Mouse (Mus musculus) gastrocnemius, adult 8-10 months (tissue): ENCODE measurements around the gene Insr. TPM values are rescaled to one million over a fixed set of nuclear protein-coding genes. Genes with fewer than 3 reads are reported as not detected.

Experiments
- DNase-seq, 2 experiments: peaks; one replicate each; pipeline ENCODE4 v3.0.0; 2022; ENCODE audit warnings: low spot score in 2 of 2
- total RNA-seq, 4 experiments: library from RNA; stranded (reverse); gene quantifications; 2 replicates each; pipeline ENCODE4 v1.2.4; 2022

The Insr gene
- total RNA-seq, 4 experiments from 2014 or later: 60.4 to 66.9 (median 64.0) TPM

- no peak for DNase-seq
Observed at GRCm38 (mm10) chr8:3276009-3276408, 3.4 kb downstream of the Insr start.

DNA sequence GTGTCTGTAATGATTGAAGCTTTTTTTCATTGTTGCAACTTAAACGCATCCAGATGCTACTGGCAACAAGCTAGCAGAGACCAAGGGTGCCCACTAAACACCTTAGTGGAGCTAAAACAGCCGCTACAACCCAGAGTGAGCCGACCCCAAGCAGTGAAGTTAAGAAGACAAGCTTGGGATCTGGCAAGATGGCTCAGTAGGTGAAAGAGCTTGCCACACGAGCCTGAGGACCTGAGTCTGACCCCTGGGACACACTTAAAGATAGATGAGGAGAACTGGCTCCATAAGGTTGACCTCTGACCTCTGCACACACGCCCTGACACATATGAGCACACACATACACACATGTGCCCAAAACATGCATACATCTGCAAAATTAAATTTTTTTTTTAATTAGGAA, 4.2 kb downstream of the Insr start:
- DNase-seq: no peak

DNA sequence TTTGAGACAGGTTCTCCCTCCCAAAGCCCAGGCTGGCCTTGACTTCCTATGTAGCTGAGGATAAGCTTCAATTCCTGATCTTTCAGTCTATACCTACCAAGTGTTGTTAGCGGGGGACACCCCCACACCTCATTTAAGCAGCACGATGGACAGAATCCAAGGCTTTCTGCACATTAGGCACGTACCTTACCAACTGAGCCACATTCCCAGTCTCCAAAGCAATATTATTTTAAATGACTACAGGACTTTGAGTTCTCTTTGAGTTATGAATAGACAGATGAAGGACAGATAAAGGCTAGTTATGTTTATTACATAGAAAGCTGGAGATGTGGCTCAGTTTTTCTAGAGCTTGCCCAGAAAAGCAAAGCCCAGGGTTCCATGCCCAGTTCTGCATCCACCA, 5.6 kb downstream of the Insr start:
- no peak for DNase-seq

DNA sequence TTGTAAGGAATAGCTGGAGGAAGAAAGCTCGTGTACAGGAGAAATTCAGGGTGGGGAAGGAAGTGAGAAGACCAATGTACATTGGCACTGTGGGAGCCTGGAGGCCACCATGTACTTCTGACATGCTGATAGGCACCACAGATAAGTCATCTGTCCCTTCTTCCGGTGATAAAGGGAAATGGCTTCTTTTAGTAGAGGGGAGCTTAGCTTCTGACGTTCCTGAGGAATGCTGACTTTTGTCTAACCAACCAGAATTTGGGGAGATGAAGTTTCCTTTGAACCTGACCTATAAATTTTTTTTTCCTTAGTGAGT, 12.0 kb downstream of the Insr start:
- no peak for DNase-seq

- no peak for DNase-seq
Observed at GRCm38 (mm10) chr8:3266686-3267448, 12.6 kb downstream of the Insr start.

GRCm38 (mm10) chr8:3265182-3265581, 14.2 kb downstream of the Insr start:
- no peak for DNase-seq

DNA sequence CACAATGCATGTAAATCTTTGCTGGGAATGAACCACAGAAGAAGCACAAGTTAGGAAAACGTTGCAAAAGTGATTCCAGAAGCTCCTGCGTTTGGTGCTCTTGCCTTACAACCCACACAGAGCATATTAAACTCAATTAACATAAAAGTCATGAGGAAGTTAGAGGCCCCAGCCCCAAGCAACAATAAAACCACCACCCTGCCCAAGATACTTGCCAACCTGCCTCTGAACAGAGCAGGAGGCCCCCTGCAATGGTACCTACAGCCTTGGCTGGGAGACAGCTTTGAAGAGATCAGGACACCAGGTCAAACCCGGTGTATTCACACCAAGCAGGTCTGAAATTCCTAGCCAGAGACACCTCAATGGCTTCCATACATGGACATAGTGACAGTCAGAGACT, 16.6 kb downstream of the Insr start:
- no peak for DNase-seq

GRCm38 (mm10) chr8:3261101-3261500, 18.3 kb downstream of the Insr start:
- no peak for DNase-seq

DNA sequence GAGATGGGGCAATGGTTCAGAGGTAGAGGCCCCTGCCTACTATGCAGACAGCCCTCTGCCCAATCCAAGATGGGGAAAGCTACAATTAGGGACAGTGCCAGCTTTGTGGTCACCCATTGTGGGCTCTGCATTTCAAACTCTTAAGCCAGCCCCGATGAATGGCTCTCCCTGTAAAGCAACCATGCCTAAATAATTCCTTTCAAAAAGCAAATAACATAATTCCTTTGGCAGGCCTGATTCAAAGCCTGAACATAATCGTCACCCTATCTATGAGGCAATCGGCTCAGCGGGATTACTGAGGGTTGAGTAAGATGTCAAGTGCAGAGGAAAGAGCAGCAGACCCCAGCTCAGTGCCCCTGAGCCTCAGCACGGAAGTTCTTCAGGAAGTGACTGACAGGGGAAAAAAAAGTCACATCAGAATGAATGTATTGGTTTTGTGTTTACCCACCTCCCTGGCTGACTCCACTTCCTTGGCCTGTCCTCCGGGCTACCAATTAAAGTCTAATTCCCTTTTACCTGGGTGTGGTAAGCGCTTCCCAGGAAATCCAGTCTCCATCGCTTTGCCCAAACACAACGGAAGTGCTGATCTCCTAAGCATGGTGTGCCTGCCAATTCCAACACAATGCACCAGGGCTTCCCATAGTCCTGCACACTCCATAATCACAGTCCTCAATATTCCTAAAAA, 19.1 kb downstream of the Insr start:
- DNase-seq: no peak

DNA sequence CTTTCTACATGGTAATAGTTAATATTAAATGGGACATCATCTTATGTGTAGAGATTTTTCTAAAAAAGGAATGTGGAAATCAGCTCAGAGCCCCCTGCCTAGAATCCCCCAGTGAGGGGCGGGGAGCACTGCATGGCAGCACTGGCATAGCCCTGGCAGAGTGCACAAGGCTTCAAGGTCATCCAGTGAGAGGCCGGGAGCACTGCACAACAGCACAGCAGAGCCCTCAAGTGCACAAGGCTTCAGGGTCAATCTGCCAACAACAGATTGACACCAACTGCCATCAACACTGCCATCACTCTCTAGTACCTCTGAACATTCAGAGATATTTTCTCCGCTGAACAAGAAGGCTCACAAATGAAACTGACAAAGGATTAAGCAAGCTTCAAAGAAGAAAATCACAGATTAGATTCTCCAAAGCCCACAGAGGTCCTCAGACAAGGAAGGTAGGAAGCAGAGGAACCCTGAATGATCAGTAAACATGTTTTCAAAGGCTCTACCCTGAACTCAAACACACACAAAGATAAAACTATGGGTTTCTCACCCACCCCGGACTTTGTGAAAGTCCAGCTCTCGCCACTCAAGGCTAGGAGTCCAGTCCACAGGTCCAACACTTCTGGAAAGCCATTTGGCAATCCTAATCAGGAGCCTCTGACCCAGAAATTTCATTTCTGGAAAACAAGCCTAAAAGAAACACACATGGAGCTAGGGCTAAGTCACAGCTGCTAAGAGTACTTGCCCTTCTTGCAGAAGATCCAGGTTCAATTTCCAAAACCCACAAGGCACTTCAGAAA, 23.1 kb downstream of the Insr start:
- no peak for DNase-seq

GRCm38 (mm10) chr8:3255321-3255720, 24.1 kb downstream of the Insr start:
- DNase-seq: no peak

GRCm38 (mm10) chr8:3253179-3253578, 26.2 kb downstream of the Insr start:
- no peak for DNase-seq

DNA sequence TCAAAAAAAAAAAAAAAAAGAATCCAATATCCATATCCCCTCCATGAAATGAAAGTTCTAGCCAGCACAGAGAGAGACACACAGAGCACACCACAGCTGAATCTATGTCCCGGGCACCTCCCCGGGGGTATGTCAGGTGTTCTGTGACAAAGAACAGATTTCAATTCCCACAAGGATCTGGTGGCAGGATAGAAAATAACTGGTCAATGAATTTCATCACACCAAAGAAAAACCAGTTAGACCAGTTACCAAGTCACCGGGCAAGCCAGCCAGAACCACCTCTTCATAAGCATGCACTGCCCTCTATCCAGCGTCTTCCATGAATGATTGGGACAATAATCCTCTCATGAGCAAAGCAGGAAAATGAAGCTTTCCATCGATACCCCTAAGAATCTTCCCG, 26.8 kb downstream of the Insr start:
- no peak for DNase-seq

- no peak for DNase-seq
Observed at GRCm38 (mm10) chr8:3251101-3251500, 28.3 kb downstream of the Insr start.

DNA sequence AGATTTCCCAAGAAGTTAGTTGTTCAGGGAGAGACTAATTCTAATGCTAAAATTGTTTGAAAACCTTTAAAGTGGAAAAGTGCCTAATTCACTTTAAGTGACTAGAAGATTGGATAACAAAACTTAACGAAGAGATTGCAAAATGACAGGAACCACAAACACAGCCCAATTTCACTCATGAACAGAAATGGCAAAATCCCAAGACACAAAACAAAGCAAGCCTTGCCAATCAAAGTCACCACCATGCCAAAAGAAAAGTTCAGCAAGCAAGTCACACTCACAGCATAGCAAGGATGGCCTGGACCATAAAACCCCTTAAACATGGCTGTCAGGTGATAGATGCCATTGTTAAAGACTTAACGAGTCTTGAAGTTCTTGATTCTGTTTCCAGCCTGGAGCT, 29.5 kb downstream of the Insr start:
- DNase-seq: no peak

- DNase-seq: no peak
Observed at GRCm38 (mm10) chr8:3248704-3249103, 30.7 kb downstream of the Insr start.

GRCm38 (mm10) chr8:3247129-3247528, 32.3 kb downstream of the Insr start:
- DNase-seq: peak; percentile 22 to 38

- no peak for DNase-seq
Observed at GRCm38 (mm10) chr8:3243229-3243628, 36.2 kb downstream of the Insr start.

DNA sequence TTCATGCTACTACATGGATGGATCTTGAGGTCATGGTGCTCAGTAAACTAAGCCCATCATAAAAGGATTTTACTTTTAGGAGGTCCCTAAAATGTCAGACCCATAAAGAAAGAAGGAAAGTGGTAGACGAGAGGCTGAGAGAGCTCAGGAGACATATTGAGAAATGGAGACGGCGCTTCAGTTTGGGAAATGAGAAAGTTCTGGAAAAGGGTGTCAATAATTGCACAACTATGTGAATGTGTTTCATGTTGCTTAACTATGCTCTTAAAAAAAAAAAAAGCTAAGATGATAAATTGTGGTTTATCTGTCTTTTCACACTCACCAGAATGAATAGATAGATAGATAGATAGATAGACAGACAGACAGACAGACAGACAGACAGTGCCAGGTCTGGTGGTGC, 38.7 kb downstream of the Insr start:
- DNase-seq: no peak

DNA sequence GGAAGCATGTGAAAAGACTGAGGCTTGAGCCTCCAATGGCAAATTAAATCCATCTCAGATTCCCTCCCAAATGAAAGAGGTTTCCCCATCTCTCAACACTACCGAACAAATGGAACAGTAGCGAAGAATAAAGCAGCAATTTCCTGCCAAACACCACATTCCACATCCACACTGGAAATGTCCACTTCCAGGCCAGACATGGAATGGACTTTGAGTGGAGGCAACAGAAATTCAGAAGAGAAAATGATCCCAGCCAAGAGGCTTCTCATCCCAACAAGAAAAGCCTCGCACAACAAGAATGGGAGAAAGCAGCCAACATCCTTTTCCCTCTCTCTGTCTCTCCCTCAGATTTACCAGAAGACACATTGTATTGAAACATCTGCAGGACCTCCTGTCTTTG, 39.8 kb downstream of the Insr start:
- DNase-seq: no peak

- DNase-seq: no peak
Observed at GRCm38 (mm10) chr8:3238792-3239191, 40.6 kb downstream of the Insr start.

DNA sequence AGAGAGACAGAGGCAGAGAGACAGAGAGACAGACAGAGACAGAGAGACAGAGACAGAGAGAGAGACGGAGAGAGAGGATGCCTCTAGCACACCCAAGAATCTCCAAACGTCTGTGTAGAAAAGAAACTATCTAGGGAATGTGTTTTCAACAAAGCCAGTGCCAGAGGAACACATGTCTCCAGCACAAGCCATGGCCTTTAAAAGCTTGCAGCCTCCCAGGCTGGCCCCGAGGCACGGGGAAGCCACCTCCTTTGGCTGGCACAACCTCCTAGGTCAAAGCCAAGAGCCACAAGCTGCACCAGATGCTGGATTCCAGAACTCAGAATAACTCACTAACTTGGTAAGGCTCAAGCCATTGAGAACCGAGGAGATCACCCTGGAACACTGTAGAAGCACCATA, 42.1 kb downstream of the Insr start:
- DNase-seq: peak in 1 of 2 experiments; percentile 66
